Mouse (Mus musculus): ENCODE measurements around the gene Prkch.
A peak's percentile ranks its signal among the peaks of the same experiment; 100 is the strongest.

Gene Prkch

GRCm38 (mm10) chr12:73805541-73805940, 220.9 kb downstream of the Prkch start:
- DNase-seq: no peak

GRCm38 (mm10) chr12:73806003-73806402, 221.4 kb downstream of the Prkch start:
- no peak for DNase-seq

GRCm38 (mm10) chr12:73807228-73807627, 222.6 kb downstream of the Prkch start:
- DNase-seq: no peak

GRCm38 (mm10) chr12:73810041-73810795, 225.6 kb downstream of the Prkch start:
- DNase-seq: peak; percentile 86 to 87

- no peak for DNase-seq
Measured at GRCm38 (mm10) chr12:73810903-73811302, 226.3 kb downstream of the Prkch start.

GRCm38 (mm10) chr12:73812198-73812597, 227.6 kb downstream of the Prkch start:
- no peak for DNase-seq

GRCm38 (mm10) chr12:73813016-73813900, 228.7 kb downstream of the Prkch start:
- no peak for DNase-seq

- no peak for DNase-seq
Measured at GRCm38 (mm10) chr12:73814056-73814735, 229.6 kb downstream of the Prkch start.

GRCm38 (mm10) chr12:73814897-73815296, 230.3 kb downstream of the Prkch start:
- DNase-seq: no peak

GRCm38 (mm10) chr12:73815463-73815862, 230.9 kb downstream of the Prkch start:
- DNase-seq: no peak

GRCm38 (mm10) chr12:73815892-73816291, 231.3 kb downstream of the Prkch start:
- no peak for DNase-seq

GRCm38 (mm10) chr12:73816866-73817265, 232.3 kb downstream of the Prkch start:
- no peak for DNase-seq

- DNase-seq: no peak
Measured at GRCm38 (mm10) chr12:73818801-73819200, 234.2 kb downstream of the Prkch start.

GRCm38 (mm10) chr12:73821176-73821575, 236.6 kb downstream of the Prkch start:
- no peak for DNase-seq

- no peak for DNase-seq
Measured at GRCm38 (mm10) chr12:73822331-73822730, 237.7 kb downstream of the Prkch start.

GRCm38 (mm10) chr12:73824828-73825227, 240.2 kb downstream of the Prkch start:
- DNase-seq: no peak
